Mouse (Mus musculus): ENCODE measurements around the gene Mgarp. TPM values are rescaled to one million over a fixed set of nuclear protein-coding genes. Genes with fewer than 3 reads are reported as not detected.
"Not testable (repeated sequence)": the region's sequence is repeated elsewhere in the genome, so short reads cannot be mapped to it uniquely, and the experiment has no call there.

Gene Mgarp
- total RNA-seq, 2 experiments from 2014 or later: 0.43 to 0.63 TPM

DNA sequence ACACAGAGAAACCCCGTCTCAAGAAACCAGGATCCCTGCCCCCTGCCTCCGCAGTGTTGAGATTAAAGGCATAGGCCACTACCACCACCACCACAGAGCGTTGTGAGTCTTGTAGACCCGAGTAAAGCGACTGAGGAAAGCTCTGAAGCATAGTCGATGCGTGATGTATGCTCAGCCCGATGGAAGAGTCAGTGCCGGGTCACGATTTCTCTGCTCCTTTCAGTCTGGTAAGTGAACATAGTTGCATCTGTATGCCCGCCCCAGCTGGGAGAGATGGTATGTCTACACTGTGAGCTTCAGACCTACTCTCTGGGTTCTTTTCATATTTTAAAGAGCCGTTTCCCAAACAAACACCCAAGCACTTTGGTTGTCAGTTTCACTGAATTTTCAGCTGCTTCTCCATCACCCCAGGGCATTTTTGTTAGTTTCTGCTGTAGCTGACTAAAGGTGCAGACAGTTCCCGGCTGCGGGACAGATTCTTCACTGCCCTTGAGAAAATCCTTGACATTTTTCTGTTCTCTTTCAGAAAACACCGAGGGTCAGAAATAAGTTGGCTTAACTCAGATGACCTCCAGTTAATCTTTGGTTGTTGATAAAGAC, 1.3 kb upstream of the Mgarp start:
- DNase-seq: no peak

- DNase-seq: no peak
These were observed 935 bp downstream of the Mgarp start for GRCm38 (mm10) chr3:51395461-51396145.

DNA sequence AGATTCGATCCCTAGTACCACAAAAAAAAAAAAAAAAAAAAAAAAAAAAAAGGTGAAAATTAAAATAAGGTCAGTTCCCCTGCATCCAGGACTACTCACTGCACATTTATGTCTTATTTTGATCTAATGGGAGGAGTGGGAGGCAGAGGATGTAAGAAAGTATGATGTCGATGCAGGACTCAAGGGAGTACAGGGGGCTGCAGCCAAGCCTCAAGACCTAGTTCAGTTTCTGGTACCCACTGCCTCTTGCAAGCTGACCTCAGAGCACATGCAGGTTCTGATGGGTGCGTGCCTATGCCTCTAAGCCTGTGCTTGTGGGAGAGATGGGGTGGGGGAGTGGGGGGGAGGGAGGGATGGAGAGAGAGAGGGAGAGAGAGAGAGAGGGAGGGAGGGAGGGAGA, 1.7 kb downstream of the Mgarp start:
- no peak for DNase-seq

DNA sequence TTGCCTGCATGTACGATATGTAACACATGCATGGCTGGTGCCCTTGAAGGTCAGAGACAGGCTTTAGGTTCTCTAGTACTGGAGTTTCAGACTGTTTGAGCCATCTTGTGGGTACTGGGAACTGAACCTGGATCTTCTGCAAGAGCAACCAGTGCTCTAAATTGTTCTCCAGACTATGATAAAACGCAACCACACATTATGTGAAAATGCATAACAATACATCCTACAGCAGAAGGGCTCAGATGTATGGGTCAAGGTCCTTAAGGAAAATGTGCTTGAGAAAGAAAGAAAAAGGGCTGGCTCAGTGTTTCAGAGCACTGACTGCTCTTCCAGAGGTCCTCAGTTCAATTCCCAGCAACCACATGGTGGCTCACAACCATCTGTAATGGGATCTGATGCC, 2.9 kb downstream of the Mgarp start:
- no peak for DNase-seq

GRCm38 (mm10) chr3:51393018-51393417, 3.5 kb downstream of the Mgarp start:
- DNase-seq: not testable (repeated sequence)

GRCm38 (mm10) chr3:51391591-51391990, 4.9 kb downstream of the Mgarp start:
- DNase-seq: no peak

GRCm38 (mm10) chr3:51391095-51391494, 5.4 kb downstream of the Mgarp start:
- DNase-seq: no peak

- no peak for DNase-seq
These were observed 7.6 kb downstream of the Mgarp start for GRCm38 (mm10) chr3:51388904-51389303.

DNA sequence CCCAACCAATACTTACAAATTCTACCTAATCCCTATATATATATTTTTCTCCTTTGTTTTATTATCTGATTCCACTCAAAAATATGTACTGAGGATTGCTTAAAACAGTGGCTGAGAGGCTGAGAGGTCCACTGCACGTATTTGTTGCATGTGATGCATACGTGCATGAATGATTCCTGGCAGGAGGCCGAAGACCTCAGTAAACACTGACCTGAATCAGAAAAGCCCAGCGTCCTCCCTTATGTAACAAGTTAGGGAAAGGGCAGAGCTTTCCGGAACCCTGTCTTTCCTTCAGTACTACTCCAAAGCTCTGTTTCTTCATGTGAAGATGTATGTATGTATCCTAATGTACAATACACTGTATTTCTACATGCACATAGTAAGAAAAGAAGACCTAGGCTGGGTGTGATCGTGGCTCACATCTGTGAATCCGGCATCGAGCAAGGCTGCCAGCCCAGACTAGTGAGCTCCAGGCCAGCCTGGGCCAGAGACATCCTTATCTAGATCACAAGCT, 8.6 kb downstream of the Mgarp start:
- DNase-seq: no peak

- no peak for DNase-seq
These were observed 9.4 kb downstream of the Mgarp start for GRCm38 (mm10) chr3:51387134-51387451.

DNA sequence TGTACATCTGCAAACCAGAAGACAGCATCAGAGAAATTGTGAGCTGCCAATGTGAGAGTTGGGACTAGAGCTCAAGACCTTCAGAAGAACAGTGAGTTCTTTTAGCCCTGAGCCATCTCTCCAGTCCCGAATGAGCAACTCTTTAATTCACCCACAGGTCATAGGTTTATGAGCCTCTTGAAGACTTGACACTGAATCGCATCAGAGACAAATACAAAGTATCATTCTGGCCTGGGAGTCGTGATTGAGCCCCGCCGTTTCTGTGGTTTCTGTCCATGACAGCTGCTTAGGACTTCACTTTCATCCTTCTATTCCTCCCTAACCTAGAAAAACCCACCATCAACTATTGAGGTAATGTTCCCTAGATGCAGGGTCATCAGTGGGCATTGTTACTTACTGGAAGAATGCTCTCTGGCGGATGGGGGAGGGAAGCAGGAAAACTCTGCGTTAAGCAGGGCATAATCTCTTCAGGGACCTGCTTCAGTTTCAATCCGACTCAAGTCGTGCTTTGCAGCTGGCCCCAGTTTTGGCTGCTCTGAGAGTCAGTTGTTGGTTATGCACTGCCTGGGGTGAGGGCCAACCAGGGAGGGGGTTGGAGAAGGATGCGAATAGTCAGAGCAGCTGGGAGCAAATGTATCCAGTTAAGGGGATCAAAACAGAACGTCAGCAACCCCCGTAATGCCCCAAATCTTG, 10.0 kb downstream of the Mgarp start:
- DNase-seq: peak; percentile 56

GRCm38 (mm10) chr3:51383409-51383808, 13.1 kb downstream of the Mgarp start:
- DNase-seq: no peak

DNA sequence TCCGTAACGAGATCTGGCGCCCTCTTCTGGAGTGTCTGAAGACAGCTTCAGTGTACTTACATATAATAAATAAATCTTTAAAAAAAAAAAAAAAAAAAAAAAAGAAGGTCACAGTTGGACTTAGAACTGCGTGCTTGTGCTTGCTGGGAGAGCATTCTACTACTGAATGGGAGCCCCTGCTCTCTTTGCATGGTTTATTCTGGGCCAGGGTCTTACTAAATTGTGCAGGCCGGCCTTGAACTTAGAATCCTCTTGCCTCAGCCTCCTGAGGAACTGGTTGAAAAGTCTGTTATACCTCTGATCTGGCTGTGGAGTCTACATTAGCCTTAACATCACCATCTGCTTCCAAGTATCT, 15.9 kb downstream of the Mgarp start:
- no peak for DNase-seq

DNA sequence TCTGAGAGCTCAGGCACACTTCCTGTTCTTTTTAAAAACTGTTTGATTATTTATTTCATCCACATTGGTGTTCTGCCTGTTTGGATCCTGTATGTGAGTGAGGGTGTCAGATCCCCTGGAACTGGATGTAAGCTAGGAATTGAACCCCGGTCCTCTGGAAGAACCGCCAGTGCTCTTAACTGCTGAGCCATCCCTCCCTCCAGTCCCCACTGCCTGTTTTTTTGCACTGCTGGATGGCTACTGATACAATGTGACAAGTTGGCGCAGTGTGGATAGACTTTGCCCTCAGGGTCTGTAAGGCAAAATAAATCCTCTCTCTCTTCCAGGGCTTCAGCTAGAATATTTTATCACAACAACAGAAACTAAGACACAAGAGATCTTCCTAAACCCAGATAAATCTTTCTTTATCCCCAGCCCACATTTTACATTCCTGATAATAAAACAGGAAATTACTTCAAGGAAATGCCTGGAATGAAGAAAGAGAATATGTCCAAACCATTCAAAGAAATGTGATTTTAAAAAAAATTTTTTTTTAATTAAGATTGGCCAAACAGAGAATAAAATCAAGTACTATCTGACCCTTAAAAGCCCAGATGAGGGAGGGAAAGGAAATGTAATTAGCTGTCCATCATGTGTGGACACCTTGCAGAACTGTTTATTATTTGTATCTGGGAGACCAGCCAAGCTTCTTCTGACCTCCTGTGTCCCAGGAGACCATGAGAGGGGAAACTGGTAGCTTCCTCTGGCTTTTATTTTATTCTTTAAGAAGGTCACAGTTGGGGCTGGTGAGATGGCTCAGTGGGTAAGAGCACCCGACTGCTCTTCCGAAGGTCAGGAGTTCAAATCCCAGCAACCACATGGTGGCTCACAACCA, 16.5 kb downstream of the Mgarp start:
- DNase-seq: no peak

- DNase-seq: no peak
These were observed 17.9 kb downstream of the Mgarp start for GRCm38 (mm10) chr3:51378665-51378946.

- no peak for DNase-seq
These were observed 18.5 kb downstream of the Mgarp start for GRCm38 (mm10) chr3:51377878-51378664.

- peak; percentile 61 for DNase-seq
These were observed 21.0 kb downstream of the Mgarp start for GRCm38 (mm10) chr3:51375307-51376265.

DNA sequence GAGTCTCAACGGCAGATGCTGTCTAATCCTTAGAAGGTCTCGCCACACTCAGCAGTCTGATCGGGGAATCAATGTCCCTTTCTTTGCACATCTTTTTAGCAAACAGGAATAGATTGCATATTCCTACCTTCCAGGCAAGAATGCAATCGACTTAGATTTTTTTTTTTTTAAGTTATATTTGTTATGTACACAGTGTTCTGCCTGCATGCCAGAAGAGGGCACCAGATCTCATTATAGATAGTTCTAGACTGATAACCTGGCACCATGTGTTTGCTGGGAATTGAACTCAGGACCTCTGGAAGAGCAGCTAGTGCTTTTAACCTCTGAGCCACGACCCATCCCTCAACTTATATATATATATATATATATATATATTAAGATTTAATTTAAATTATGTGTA, 23.0 kb downstream of the Mgarp start:
- DNase-seq: no peak

GRCm38 (mm10) chr3:51372883-51373282, 23.7 kb downstream of the Mgarp start:
- no peak for DNase-seq

DNA sequence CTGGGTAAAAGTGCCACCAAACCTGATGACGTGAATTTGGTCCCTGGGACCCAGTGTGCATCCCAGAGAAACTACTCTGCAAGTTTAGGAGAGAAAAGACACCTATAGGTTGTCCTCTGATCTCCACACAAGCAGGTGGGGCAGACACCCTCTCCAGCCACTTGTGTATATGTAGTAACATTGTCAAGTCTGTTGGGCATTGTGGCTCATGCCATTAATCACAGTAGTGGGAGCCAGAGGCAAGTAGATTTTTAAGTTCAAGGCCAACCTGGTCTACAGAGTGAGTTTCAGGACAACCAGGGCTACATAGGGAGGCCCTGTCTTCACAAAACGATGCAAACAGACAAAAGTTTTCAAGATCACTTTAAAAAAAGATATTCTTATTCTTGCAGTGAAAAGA, 24.7 kb downstream of the Mgarp start:
- no peak for DNase-seq

DNA sequence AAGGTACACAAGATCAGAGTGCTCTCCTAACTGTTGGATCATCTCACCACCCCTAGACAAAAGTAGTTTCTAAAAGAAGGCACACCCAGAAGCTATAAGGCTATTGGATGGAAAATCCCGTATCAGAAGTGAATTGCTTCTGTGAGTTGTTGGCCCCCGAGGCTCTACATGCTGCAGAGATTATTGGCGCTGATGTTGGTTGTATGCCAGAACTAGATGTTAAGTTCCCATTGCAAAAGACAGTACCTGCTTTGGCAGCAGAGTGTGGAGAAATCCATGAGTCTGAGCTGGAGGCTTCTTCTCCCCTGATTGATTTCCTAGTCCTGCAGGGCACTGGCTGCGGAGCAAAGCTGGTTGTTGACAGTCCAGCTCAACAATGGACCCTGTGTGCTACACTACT, 28.5 kb downstream of the Mgarp start:
- no peak for DNase-seq

All from gastrocnemius, postnatal 10 days (tissue).